Mouse (Mus musculus) stomach, embryonic 15.5 days (tissue): ENCODE results near the gene Phf23. TPM values are rescaled to one million over a fixed set of nuclear protein-coding genes. Genes with fewer than 3 reads are reported as not detected.
"Not testable (repeated sequence)": the region's sequence is repeated elsewhere in the genome, so short reads cannot be mapped to it uniquely, and the experiment has no call there.

Experiments
- ATAC-seq: fragments of 200-750 bp; cut with Nextera tagmentation; 2 replicates; pipeline ENCODE4 v1.8.0; 2017; ENCODE audit warnings: low read depth, moderate number of reproducible peaks, moderate TSS enrichment; ENCODE audit not compliant: insufficient read depth, low FRiP score
- H3K27ac ChIP-seq: fragments of 300-500 bp; sonication (generic); 2 replicates; pipeline ENCODE4 v1.5.1; 2015; ENCODE audit warnings: mild to moderate bottlenecking, inconsistent platforms
- H3K27me3 ChIP-seq: fragments of 300-500 bp; sonication (generic); replicated peaks from 2 replicates; pipeline ENCODE4 v1.6.1; 2015; ENCODE audit warnings: inconsistent platforms
- H3K36me3 ChIP-seq: fragments of 300-500 bp; sonication (generic); 2 replicates; pipeline ENCODE4 v1.6.1; 2015; ENCODE audit warnings: inconsistent platforms
- H3K4me1 ChIP-seq: fragments of 300-500 bp; sonication (generic); 2 replicates; pipeline ENCODE4 v1.6.1; 2015; ENCODE audit warnings: inconsistent platforms
- H3K4me2 ChIP-seq: fragments of 300-500 bp; sonication (generic); 2 replicates; pipeline ENCODE4 v1.6.1; 2015; ENCODE audit warnings: mild to moderate bottlenecking, inconsistent platforms
- H3K4me3 ChIP-seq: fragments of 300-500 bp; sonication (generic); replicated peaks from 2 replicates; pipeline ENCODE4 v1.5.1; 2015; ENCODE audit warnings: inconsistent platforms
- H3K9ac ChIP-seq: fragments of 300-500 bp; sonication (generic); 2 replicates; pipeline ENCODE4 v1.6.1; 2015; ENCODE audit warnings: inconsistent platforms
- H3K9me3 ChIP-seq: fragments of 300-500 bp; sonication (generic); 2 replicates; pipeline ENCODE4 v1.6.1; 2016; ENCODE audit warnings: inconsistent platforms
- WGBS: fragments of 180-500 bp; shearing (Covaris S2); methylation state at CpG from one replicate; pipeline ENCODE4 v1.1.7; 2015; 5-methylcytosine and 5-hydroxymethylcytosine counted together
- polyA plus RNA-seq: library from polyadenylated mRNA; unstranded; fragments of >200 nt; fragmentation: Nextera tagmentation; extraction: Ambion mirVana; gene quantifications from 2 replicates; pipeline ENCODE4 v1.2.1, GENCODE M21; 2015

The Phf23 gene
- 59.4 and 61.8 TPM in 2 replicates for polyA plus RNA-seq

- ATAC-seq: peak; percentile 79
- Histone ChIP-seq H3K4me1 (peaks cover 18% of the 10 kb centered on the region), H3K4me3 (peak within 1 kb of the TSS; percentile 69), H3K4me2 (peak within 1 kb of the TSS; percentile 60), H3K27ac (peak within 1 kb of the TSS; percentile 99), H3K9ac (peak within 1 kb of the TSS; percentile 85), H3K9me3 (no peaks in the 10 kb centered on the region), H3K36me3 (peaks cover 27% of the 10 kb centered on the region), H3K27me3 (no peaks in the 10 kb centered on the region)
- WGBS: under 1% methylated on average over 36 of the region's 36 CpGs
Observed at GRCm38 (mm10) chr11:69995391-69995960, at the start of gene Phf23. TSS of gene Phf23 (plus strand) at chr11:69995777.

- Histone ChIP-seq H3K27ac (peak overlapping the region; percentile 90), H3K36me3 (peaks cover 4% of the 10 kb centered on the region; the same call in 1 of the 2 replicates), H3K4me2 (peak overlapping the region; percentile 85), H3K9me3 (no peaks in the 10 kb centered on the region), H3K27me3 (no peaks in the 10 kb centered on the region), H3K9ac (no peak overlapping the region), H3K4me3 (peak overlapping the region; percentile 58), H3K4me1 (peaks cover 28% of the 10 kb centered on the region)
- ATAC-seq: peak; percentile 36; the same call in 1 of the 2 replicates
- 84% methylated on average over 18 of the region's 18 CpGs for WGBS
Observed at GRCm38 (mm10) chr11:69945997-69946891, 49.3 kb upstream of the Phf23 start.

DNA sequence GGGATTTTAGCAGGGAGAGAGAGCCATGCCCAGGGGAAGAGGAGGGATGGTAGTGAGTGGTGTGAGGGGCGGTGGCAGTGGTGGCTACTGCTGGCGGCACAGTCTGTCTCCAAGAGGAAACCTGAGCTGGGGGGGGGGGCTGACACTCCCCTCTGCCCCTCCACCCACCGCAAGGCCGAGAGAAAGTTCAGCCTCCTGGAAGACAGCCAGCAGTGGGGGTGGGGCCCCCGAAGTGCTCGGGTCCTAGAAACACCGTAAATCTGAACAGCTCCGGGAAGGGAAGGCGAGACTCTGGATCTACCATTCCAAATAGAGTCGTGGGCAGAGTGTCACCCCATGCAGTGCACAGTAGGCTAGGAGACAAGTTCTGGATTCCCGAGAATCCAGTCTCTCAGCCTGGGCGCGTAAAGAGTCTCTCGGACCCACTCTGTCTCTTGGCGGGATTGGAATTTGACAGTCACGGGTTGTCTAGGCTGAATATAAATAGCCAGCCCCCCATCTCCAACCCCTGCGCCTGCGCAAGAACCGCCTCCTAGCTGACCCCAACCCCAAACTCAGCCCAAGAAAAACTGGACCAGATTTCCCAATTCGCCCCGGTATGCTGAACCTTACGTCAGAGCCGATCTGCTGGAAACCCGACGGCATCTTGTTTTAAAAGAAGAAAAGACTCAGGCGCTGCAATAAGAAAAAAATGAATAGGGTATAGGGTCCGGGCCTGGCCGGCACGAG, 48.1 kb upstream of the Phf23 start:
- peak overlapping the region; percentile 58 for H3K4me3 ChIP-seq
- no peaks in the 10 kb centered on the region for H3K27me3 ChIP-seq
- WGBS: 5% methylated on average over 29 of the region's 29 CpGs
- H3K9ac ChIP-seq: peak overlapping the region; percentile 37
- peak overlapping the region; percentile 85 for H3K4me2 ChIP-seq
- no peaks in the 10 kb centered on the region for H3K9me3 ChIP-seq
- peak; percentile 19; the same call in 1 of the 2 replicates for ATAC-seq
- peaks cover 4% of the 10 kb centered on the region; the same call in 1 of the 2 replicates for H3K36me3 ChIP-seq
- H3K4me1 ChIP-seq: peaks cover 28% of the 10 kb centered on the region
- H3K27ac ChIP-seq: peak overlapping the region; percentile 90

DNA sequence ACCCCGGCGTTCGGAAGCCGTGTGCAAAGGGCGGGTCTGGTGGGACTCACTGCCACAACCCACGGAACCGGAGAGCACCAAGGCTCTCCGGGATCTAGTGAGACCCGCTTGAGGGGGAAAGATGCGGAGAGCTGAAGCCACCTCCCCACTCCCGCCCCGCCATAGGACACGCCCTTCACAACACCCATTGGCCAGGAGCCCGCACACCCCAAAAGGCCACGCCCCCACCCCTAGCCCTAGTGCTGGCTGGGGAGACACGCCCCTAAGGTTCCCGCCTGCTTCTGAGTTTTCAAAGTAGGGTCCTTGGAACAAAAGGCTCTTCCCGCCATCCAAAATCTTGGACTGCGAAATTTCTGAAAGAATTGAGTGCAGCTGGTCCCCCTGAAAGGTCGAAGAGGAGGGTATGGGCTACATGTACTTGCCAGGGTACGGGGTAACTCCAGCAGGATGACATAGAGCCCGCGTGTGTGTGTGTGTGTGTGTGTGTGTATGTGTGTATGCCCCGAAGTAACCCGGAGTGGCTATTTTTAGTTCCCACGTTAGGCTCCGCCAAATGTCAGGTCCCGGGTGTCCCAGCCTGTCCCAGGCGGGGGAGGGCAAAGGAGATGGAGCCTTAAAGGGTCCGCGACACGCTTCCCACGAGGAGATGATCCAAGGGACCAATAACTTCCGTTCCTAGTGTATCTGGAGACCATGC, 47.4 kb upstream of the Phf23 start, which contains the start of gene Slc2a4:
TSS of gene Slc2a4 (minus strand) at position 123 of the 697 bp plus-strand sequence.
- peak within 1 kb of the TSS; percentile 37 for H3K9ac ChIP-seq
- H3K27me3 ChIP-seq: no peaks in the 10 kb centered on the region
- WGBS: under 1% methylated on average over 34 of the region's 34 CpGs
- peak within 1 kb of the TSS; percentile 58 for H3K4me3 ChIP-seq
- H3K4me2 ChIP-seq: peak within 1 kb of the TSS; percentile 85
- peak; percentile 91 for ATAC-seq
- no peaks in the 10 kb centered on the region for H3K9me3 ChIP-seq
- H3K27ac ChIP-seq: peak within 1 kb of the TSS; percentile 90
- peaks cover 4% of the 10 kb centered on the region; the same call in 1 of the 2 replicates for H3K36me3 ChIP-seq
- peaks cover 28% of the 10 kb centered on the region for H3K4me1 ChIP-seq

- peak; percentile 19; the same call in 1 of the 2 replicates for ATAC-seq
- peaks cover 28% of the 10 kb centered on the region for H3K4me1 ChIP-seq
- 0% methylated on average over 14 of the region's 14 CpGs for WGBS
- H3K27ac ChIP-seq: peak overlapping the region; percentile 77
- H3K9ac ChIP-seq: 0 out of 2 replicates have a peak overlapping the region, but pooled peaks have one; percentile 22
- peak overlapping the region; percentile 58 for H3K4me3 ChIP-seq
- peaks cover 4% of the 10 kb centered on the region; the same call in 1 of the 2 replicates for H3K36me3 ChIP-seq
- H3K9me3 ChIP-seq: no peaks in the 10 kb centered on the region
- H3K27me3 ChIP-seq: no peaks in the 10 kb centered on the region
- H3K4me2 ChIP-seq: peak overlapping the region; percentile 85
Observed at GRCm38 (mm10) chr11:69948763-69949150, 46.8 kb upstream of the Phf23 start.

- Histone ChIP-seq H3K27me3 (no peaks in the 10 kb centered on the region), H3K9ac (no peak overlapping the region), H3K9me3 (no peaks in the 10 kb centered on the region), H3K36me3 (no peaks in the 10 kb centered on the region), H3K4me2 (no peak overlapping the region), H3K27ac (no peak overlapping the region), H3K4me1 (peaks cover 21% of the 10 kb centered on the region), H3K4me3 (no peak overlapping the region)
- ATAC-seq: no peak
- 41% methylated on average over 4 of the region's 4 CpGs for WGBS
Observed at GRCm38 (mm10) chr11:69950807-69951459, 44.6 kb upstream of the Phf23 start.

- Histone ChIP-seq H3K4me2 (no peak overlapping the region), H3K9ac (no peak overlapping the region), H3K27ac (no peak overlapping the region), H3K36me3 (no peaks in the 10 kb centered on the region), H3K27me3 (no peaks in the 10 kb centered on the region), H3K4me3 (no peak overlapping the region), H3K4me1 (peaks cover 14% of the 10 kb centered on the region), H3K9me3 (no peaks in the 10 kb centered on the region)
- ATAC-seq: no peak
- WGBS: 41% methylated on average over 1 of the region's 1 CpGs
Observed at GRCm38 (mm10) chr11:69952274-69952673, 43.3 kb upstream of the Phf23 start.

- no peak for ATAC-seq
- Histone ChIP-seq H3K4me2 (no peak overlapping the region), H3K9ac (no peak overlapping the region), H3K4me1 (peaks cover 4% of the 10 kb centered on the region), H3K4me3 (no peak overlapping the region), H3K9me3 (no peaks in the 10 kb centered on the region), H3K27ac (0 out of 2 replicates have a peak overlapping the region, but pooled peaks have one; percentile 40), H3K36me3 (no peaks in the 10 kb centered on the region), H3K27me3 (no peaks in the 10 kb centered on the region)
- 31% methylated on average over 11 of the region's 11 CpGs for WGBS
Observed at GRCm38 (mm10) chr11:69953267-69953915, 42.2 kb upstream of the Phf23 start.

DNA sequence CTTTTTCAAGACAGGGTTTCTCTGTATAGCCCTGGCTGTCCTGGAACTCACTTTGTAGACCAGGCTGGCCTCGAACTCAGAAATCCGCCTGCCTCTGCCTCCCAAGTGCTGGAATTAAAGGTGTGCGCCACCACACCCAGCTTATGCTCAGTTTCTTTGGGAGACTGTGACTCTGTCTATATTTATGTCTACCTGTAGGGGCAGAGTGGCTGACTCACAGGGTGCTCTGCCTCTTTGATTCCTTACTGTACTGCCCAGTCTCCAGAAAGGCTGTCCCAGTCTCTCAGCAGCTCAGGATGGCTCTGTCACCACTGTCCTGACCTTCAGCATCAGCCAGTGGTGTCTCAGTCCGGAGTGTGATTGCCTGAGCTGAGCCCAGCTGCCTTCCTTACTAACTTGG, 40.0 kb upstream of the Phf23 start:
- not testable (repeated sequence) for H3K36me3 ChIP-seq, H3K4me2 ChIP-seq, H3K4me1 ChIP-seq, ATAC-seq, H3K9me3 ChIP-seq, H3K27ac ChIP-seq, H3K27me3 ChIP-seq, H3K9ac ChIP-seq, H3K4me3 ChIP-seq
- WGBS: 78% methylated on average over 4 of the region's 4 CpGs

DNA sequence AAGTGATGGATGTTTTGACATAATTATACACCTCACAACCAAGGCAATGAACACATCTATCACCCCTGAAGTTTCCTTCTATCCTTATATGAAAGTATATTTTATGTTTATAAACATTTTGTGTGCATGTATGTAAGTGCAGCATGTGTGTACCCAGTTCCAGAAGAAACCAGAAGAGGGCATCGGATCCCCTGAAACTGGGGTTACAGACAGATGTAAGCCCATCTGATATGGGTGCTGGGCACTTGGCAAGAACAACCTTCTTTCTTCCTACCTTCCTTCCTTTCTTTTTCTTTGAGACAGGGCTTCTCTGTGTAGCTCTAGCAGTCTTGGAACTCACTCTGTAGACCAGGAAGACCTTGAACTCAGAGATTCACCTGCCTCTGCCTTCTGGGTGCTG, 39.4 kb upstream of the Phf23 start:
- Histone ChIP-seq H3K4me1 (no peaks in the 10 kb centered on the region), H3K4me3 (no peak overlapping the region), H3K4me2 (no peak overlapping the region), H3K27me3 (no peaks in the 10 kb centered on the region), H3K27ac (no peak overlapping the region), H3K9ac (no peak overlapping the region), H3K36me3 (no peaks in the 10 kb centered on the region), H3K9me3 (no peaks in the 10 kb centered on the region)
- WGBS: 66% methylated on average over 1 of the region's 1 CpGs
- no peak for ATAC-seq
